Mouse (Mus musculus) thymus, postnatal 36 days (tissue): ENCODE data around the gene Cxcl12.

ENCODE experiments used
- DNase-seq, 2 experiments: peaks; one replicate each; pipeline ENCODE4 v3.0.0; 2022; ENCODE audit warnings: mixed read lengths in 2 of 2

Cxcl12 gene

DNA sequence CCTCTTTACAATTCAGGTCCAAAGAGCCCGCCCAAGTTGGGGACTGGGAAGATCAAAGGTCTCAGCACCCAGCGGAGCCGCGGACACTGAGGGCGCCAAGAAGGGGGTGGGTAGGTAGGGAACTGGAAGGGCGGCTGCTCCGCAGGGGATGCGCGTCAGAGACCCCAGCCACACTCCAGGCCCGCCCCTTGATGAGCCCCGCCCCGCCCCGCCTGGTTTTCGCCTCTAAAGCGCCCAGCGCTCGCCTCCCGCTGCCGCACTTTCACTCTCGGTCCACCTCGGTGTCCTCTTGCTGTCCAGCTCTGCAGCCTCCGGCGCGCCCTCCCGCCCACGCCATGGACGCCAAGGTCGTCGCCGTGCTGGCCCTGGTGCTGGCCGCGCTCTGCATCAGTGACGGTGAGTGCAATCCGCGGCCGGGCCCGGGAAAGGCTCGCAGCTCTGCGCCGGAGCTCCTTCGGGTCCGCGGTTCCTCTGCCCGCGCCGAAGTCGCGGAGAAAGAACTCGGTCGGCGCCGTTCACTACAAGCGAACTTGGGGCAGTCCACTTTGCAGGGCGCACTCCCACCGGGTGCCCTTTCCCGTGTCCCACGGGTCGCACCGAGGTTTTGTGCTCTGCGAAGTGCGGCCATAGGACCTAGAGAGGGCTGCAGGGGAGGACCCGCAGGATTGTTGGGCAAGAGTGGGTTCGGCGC is at the start of gene Cxcl12:
TSS of gene Cxcl12 (plus strand) at position 215 of the 691 bp plus-strand sequence.
- DNase-seq = no peak

DNA sequence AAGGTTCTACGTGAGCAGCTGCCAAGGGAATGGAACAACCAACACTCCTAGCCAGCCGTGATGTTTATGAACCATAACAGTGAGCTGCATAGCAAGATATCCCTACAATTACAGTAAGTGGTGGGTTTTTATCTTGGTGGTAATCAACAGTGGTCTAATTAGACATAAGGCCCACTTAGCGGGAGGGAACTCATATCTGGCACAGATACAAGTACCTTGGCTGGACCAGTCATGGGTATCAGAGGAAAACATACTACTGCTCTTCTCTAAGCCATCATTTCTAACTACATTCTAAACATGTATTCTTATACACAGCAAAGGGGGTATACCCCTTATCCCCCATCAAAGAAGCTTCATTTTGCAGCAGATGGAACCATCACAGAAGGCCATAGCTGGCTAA is 46.3 kb upstream of the Cxcl12 start:
- DNase-seq = no peak

DNA sequence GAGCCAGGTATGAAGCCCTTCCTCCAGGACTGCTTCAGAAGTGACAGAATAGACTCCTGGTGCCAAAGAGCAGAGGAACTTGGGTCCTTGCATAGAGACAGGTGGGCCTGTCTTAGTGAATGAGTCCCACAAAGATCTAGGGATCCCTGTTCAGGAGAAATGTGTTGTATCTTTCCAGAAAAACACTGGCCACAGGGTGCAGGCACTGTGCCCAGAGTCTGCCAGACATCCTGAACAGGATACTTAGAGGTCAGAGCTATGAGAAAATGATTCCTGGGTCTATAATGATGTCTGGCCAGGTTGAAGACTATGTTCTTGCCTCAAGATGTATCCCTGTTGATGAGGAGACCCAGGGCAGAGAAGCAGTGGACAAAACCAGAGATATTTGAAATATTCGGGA is 42.0 kb upstream of the Cxcl12 start:
- DNase-seq = no peak

DNA sequence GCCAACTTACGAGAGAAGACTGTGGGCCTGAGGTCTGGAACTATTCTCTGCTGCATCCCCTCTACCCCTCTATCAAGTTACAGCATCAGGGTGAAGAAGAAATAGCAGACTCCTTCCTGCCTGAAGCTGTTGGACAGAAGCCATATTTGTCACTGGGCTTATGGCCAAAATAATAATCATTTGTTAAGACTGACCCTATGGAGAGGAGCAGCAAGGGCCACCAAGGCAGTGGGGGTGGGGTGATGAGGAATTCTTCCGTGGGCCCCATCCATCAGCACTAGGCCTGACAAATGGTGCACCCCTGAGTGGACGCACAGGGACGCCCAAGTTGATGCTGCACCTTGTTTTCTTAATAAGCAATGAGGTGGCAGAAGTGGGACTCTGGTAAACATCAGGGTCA is 38.9 kb upstream of the Cxcl12 start:
- no peak for DNase-seq

DNA sequence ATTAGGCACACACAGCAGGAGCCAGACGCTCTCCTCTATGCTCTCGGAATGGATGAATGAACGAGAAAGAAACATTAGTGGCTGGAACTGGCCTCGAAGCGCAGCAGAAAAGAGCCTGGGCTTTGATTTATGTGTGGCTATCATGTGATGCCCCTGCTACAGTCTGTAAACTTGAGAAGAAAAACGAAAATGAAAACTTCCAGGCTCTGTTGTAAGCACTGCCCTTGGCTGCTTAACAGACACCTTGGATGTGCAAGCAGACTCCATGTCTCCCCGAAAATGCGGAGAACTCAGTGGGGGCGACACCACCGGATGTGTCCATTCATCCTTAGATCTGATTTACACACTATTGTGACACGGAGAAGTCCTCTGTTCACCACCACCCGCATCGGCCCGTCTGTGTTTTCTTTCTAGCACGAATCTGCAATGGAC is 37.6 kb upstream of the Cxcl12 start:
- no peak for DNase-seq

DNA sequence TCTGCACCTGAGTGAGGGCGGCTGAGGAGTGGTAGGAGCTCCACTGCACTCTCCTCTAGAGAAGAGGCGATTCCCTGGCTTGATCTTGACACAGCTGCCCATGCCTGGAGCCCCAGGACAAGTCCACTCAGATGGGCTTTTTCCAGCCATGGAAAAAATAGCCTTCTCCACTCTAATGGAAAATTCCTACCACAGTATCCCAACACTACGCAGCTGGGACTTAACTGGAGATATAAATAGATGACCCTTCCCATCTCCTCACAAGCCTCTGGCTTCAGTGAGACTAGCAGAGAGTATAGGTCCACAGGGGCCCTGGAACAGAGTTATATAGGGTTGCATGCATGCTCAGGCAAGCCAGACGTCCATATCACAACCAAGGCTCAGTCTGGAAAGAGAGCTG is 33.8 kb upstream of the Cxcl12 start:
- no peak for DNase-seq

DNA sequence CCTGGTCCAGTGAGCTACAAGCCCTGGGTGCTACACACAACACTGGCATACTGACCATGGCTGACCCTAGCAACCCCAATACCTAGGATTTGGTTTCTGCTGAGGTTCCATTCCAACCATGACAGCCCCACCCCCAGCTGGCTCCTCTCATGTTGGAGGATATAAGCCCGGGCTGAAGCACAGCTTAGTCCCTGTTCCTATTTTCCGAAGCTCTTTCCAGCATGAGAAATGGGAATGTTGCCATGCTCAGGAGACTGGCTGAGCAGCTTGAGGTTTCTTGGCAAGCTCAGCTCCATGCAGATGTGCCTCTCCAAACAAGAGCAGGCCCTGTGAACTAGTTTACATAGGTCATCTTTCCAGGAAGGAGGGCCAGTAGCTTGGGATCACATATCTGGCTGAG is 30.6 kb upstream of the Cxcl12 start:
- no peak for DNase-seq

DNA sequence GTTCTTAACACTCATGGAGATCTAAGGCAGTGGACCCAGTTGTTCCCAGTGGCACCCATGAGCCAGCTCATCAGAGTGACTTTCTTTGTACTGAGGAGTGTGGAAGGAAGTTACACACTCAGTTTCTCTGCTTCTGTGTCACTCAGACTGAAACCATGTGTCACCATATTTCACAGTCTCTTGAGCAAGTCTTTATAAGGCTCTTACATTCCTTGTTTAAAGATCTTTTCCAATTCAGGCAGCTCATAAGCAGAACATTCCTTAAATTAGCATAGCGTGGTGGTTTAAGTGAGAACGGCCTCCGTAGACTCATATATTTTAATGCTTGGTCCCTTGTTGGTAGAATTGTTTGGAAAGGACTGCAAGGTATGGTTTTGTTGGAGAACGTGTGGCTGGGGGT is 27.4 kb upstream of the Cxcl12 start:
- no peak for DNase-seq

DNA sequence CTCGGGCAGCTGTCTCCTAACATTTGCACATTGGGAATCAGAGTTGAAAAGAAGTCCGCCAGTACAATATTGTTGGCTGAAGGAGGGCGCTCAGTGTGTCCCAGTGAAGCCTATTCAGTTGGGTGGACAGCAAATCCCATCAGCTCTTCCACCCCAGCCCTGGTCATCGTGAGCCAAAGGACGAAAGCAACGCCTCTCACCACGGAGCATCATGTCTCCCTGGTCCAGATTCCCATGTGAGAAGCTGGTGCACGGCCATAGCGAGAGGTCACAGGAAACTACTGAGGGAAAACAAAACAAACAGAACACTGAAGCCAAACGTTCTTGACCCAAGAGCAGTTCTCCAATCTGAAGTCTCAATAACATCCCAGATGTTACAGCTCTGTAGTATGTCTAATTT is 21.4 kb upstream of the Cxcl12 start:
- DNase-seq = no peak

DNA sequence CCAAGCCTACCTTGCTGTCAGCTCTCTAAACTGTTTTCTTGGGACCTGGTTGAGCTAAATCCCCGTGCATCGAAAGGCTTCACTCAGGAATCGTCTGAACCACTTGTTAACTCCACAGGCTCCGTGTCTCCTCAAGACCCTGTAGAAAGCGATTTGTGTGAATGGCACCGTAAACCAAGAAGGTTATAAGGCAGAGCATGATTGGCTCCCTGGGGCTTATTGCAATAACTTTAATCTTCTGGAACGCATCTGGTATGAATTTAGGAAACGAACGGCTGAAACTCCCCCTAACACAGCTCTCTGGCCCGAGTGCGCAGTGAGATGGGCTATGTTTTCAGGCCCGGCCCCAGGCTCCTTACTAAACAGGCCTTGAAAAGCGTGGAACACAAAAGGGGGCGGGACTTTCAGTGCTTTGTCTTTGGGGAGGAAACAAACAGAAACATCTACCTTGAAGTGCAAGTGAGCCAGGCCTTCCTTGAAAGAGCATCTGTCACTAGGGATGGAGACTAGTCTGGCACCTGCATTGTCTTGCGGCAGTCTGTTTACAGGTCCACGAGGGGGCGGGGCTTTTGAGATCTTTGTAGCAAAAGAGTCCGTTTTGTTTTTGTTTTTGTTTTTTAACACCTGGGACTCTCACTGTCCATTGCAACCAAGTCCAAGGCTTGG is 16.7 kb upstream of the Cxcl12 start:
- no peak for DNase-seq

DNA sequence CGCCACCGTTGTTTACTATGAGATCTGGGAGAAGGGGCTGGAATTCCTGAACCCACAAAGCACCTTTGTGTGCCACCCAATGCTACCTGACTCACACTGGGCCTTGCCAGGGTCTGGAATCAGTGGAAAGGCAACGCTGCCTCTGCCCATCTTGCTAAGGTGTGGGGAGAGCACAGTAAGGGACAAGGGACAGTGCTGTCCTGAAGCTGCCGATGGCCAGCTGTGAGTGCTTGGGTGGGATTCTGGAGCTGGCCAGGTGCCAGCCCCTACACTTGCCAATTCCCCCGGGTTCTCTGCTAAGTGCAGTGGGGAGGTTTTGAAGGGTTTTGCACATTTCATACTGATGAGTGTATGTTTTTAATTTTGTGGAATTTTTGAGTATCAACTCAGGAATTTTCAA is 15.3 kb upstream of the Cxcl12 start:
- no peak for DNase-seq

DNA sequence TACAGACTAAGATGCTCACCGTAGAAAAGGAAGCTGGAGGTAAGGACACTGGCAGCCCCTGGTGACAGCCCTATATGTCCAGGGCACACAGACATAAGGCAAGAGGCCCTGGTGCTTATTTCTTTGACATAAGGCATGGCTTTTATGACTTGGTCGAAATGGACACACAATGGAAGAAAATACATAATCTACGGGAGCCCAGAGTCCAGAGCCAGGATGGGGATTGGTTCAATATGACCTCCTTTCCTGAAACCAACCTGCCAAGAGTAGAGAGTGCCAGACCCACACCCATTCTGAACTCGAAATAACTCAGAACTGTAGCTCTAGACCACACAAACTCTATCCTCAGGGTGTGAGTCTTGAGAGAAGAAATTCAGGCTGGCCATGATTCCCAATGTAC is 11.5 kb upstream of the Cxcl12 start:
- DNase-seq = no peak

DNA sequence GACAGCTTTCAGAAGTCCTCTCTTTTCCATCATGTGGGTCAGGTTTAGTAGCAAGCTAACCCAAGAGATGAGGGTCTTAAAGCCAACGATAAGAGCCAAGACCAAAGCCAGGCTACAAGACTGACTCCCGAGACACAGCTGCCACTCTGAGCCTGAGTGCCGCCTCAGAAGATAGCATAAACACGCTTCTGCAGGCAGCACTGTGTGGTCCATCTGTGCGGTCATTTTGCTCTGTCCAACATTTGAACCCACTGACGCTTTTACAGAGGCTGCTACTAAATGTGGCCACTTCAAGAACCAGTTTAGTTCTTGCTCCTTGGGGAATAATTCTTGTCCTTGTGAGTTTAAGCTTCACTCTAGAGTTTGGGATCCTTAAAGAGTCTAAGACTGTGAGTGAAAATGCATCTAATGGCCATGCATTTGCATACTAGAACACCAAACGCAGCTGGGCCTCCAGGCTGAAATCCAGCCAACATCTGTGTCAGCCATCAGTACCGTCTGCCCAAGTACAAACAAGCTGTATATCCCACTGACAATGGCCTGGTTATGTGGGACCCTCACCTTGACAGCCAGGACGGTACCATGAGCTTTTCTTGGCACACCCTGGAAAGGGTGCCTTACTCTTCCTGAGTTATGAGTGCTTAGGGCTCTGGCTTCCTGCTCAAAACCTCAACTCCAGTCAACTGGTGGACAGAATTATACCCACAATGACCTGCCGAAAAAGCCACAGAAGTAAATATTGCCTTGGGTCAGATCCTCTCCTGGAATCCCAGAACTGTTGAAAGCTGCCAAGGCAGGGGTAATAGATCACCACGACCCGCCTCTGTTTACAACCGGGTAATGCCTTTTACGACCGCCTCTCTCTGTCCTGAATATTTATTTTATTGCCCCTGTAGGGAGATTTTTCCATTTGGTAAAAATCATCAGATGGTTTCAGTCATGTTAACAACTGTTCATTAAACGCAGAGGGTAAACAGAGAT is 8.3 kb upstream of the Cxcl12 start:
- no peak for DNase-seq

DNA sequence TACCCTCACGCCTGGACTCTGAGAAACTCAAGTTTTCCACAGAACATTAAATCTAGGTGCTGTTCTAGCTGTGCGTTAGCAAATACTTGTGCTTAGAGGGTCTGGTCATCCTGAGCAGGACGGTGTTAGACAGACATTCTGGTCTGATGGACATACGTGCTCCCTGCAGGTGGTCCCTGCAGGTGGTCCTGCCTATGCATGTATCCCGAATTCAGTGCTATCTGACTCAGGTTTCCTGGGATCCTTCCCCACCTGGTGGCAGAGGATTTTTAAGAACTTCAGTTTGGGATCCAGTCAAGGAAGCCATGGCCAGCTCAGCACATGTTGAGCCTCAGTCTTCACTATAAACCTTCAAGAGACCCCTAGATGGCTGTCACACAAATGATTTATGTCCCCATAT is 4.8 kb upstream of the Cxcl12 start:
- no peak for DNase-seq

DNA sequence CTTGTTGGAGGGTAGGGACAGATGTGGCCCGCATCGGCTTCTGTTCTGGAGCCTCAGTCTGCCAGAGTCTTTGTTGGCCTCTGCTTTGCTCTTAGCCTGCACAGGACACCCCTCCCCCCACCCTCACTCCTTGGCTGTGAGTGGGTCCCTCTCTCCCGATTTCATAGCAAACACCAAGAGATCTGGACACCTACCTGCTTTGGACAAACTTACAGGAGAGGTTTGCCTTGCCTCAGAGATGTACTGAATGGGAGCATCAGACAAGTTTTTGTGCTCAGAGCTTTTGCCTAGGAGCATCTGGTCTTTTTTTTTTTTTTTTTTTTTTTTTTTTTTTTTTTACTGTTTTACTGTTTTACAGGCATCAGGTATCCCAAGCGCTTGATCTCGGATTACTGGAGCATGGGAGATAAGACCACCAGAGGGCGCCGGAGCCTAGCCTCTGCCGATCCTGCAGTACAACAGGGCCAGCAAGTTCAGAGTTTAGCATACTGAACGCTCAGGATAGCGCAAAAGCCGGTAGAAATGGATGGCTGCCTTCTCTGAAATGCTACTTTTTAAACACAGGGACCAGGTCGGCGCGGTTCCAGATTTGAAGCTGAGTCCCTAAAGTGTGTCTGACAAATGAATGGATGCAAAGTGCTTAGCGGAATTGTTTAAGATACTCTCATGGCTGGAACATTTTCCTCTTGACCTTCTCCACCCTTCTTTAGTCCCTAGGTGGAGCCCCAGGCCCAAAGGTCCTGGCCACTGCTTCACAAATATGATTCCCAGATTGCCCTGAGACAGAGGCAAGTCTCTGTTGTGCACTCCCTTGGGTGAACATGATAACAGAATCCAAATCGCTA is 1.5 kb upstream of the Cxcl12 start:
- peak; percentile 43 to 49 for DNase-seq

DNA sequence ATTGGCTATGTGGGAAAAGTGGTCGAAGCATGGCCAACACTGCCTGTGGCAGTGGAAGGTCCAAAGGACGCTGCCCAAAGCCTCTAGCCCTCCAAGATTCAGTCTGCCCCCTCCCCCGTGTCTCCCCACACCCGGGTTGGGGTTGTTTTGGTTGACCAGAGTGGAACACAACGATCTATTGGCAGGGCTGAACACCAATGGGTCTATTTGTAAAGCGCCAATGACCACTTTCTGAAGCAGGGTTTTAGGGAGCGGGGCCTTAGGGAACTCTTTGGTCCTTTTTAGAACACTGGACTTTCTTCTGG is 957 bp upstream of the Cxcl12 start:
- DNase-seq = no peak

DNA sequence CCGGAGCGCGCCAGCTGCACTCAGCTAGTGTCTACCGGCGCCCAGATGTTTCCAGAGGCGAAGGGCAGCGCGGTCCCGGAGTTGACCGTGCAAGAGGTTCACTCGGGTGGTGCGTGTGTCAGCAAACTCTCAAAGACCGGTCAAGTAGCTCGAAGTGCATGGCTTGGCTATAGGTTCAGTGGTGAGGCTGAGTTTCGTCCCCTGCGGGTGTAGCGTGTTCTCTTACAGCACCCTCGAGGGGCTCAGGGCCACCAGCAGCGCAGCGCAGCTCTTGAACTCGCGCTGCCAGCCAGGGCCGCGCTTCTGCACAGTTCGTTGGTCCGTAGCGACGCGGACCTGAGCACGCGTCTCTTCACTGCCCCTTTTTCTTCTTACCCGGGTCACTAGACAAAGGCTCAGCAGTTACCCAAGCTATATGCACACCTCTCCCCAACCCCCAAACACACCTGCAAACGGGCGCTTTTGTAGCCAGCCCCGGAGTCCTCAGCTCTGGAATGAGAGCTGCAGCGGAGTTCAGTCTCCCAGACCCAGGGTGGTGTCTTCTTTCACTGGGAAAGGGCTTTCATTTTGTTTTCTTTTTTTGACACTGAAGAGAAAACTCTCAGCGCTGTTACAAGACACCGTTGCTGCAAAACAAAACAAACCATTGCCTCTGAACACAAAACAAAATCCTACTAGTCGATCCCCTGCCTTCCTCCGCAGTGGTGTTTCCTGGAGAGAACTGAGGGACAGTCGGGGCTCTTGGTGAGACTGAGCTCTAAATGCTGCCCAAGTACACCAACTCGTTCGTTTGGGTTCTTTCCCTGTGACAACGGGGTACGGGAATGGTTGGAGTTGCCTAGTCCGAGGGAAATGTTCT is 945 bp downstream of the Cxcl12 start:
- DNase-seq = no peak

DNA sequence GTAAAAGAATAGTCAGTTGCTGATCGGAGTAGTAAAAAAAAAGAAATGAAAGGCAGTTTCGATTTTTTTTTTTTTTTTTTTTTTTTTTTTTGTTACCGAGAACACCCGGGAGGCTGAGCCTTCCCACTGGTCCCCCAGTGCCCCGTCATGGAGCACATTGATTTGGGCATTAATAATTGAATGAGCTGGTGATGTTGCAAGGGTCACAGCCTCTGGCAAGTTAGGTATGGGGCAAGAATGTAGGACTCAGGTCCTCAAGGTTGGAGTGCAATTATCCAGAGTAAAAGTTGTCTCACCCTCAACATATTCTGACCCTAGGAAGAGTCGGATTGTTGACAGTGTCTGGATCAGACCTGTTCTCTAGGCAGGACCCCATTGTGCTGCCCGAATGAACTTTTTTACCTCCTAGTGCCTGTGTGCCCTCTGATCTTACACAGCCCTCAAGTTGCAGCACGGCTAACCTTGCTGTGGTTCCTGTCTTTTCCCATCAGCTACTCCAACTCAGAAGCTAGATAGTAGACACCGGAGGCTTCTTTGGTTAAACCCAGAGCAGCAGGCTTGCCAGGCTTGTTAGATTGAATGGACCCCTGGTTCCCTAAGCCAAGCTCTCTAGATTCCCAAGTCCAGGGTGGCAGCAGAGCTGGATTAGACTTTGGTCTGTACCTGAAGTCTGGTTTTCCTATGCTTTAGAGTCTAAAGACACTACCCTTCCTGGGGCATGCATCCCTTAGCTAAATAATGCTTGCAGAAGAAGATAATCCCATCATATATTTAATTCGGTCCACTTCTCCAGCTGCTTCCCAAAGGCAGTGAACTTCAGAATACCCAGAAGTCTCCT is 1.8 kb downstream of the Cxcl12 start:
- no peak for DNase-seq

DNA sequence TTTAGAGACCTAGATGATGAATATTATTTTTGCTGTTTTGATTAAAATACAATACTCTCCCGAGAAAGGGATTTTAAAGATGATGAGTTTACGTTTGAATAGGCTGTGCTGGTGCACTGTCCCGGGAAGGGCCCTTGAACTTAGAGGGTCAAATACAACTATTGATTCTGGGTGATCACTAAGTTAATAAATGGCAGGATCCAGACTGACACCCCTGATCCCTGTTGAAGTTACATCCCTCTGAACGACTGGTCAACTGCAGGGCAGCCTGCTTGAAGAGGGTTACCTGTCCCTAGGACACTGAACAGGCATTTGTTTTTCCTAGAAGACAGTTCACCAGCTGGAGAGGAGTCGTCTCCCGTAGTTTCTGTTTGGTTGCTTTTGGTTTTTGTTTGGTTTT is 4.0 kb downstream of the Cxcl12 start:
- DNase-seq = no peak

DNA sequence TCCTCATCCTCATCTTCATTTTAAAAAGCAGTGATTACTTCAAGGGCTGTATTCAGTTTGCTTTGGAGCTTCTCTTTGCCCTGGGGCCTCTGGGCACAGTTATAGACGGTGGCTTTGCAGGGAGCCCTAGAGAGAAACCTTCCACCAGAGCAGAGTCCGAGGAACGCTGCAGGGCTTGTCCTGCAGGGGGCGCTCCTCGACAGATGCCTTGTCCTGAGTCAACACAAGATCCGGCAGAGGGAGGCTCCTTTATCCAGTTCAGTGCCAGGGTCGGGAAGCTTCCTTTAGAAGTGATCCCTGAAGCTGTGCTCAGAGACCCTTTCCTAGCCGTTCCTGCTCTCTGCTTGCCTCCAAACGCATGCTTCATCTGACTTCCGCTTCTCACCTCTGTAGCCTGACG is 5.5 kb downstream of the Cxcl12 start:
- peak; percentile 21 to 33 for DNase-seq
